ENCODE assay signal across 19 mouse cellular contexts in the genomic region with DNA sequence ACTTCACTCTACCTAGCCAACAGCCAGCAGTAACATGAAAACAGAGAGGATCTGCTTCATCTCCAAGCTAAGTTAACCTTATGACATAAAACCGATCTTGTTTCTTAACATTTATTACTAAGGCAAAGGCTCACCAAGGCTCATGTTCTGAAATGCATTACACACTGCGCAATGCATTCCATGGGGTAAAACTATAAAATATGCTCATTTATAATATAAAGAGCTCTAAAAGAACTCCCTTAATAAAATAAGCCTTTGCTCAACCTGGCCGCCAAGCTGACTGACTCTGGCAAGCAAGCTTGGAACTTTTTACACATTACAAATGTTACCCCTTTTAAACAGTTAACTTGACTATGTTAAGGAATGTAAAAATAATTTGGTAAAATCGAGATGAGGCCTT.
DNase-seq lines count a peak whose midpoint lies in the region; ATAC-seq and TF ChIP-seq lines count a peak whose summit lies in the region.
"Had no signal": no experiment of that assay in that cellular context is flagged by ENCODE, and none has a peak within 500 bp of the region (broad histone marks: within the 10 kb centered on the region; RNA-seq: fewer than 3 reads in every experiment).

No protein-coding gene starts in this region.

- no peak overlapping the region for H3K9ac ChIP-seq in limb, embryonic 12.5 days (replicated peaks)
- no peak overlapping the region for H3K9ac ChIP-seq in embryonic facial prominence, embryonic 14.5 days (ENCODE audit: low read depth, low read length)
- no peak overlapping the region for H3K9ac ChIP-seq in embryonic facial prominence, embryonic 15.5 days
- no peak overlapping the region for H3K9ac ChIP-seq in limb, embryonic 14.5 days (ENCODE audit: low read depth, low read length, severe bottlenecking)
- H3K9ac ChIP-seq: forebrain, embryonic 13.5 days; forebrain, embryonic 15.5 days; forebrain, postnatal 0 days had no signal

- no peak overlapping the region for H3K4me3 ChIP-seq in limb, embryonic 12.5 days (replicated peaks)
- H3K4me3 ChIP-seq in limb, embryonic 10.5 days: no peak overlapping the region
- H3K4me3 ChIP-seq in embryonic facial prominence, embryonic 14.5 days (ENCODE audit: low read depth, low read length): no peak overlapping the region
- no peak overlapping the region for H3K4me3 ChIP-seq in embryonic facial prominence, embryonic 15.5 days (replicated peaks)
- H3K4me3 ChIP-seq in limb, embryonic 14.5 days (replicated peaks; ENCODE audit: low read length): no peak overlapping the region
- H3K4me3 ChIP-seq: forebrain, embryonic 13.5 days; forebrain, embryonic 15.5 days had no signal

- no peak for DNase-seq in limb, embryonic 10.5 days (ENCODE audit: low spot score)
- peak; percentile 55 for DNase-seq in embryonic facial prominence, embryonic 14.5 days (ENCODE audit: low spot score)
- peak; percentile 71 for DNase-seq in limb, embryonic 14.5 days (ENCODE audit: low spot score)
- no peak for DNase-seq in layer of hippocampus, postnatal 36 days
- DNase-seq in testis, postnatal 10 days (ENCODE audit: low spot score): no peak
- no peak for DNase-seq in thymus, postnatal 0 days (ENCODE audit: low spot score)
- DNase-seq: adrenal gland, adult 2 months; adrenal gland, postnatal 10 days; adrenal gland, postnatal 25 days; cerebellum, adult 11-12 months; cerebellum, adult 2 months; cerebellum, adult 9-10 months; cerebellum, postnatal 10 days; cerebellum, postnatal 25 days; forebrain, postnatal 0 days had no signal

- no peak overlapping the region for H3K4me2 ChIP-seq in limb, embryonic 12.5 days
- H3K4me2 ChIP-seq in embryonic facial prominence, embryonic 14.5 days (ENCODE audit: low read depth, low read length): no peak overlapping the region
- H3K4me2 ChIP-seq in embryonic facial prominence, embryonic 15.5 days (replicated peaks): no peak overlapping the region
- H3K4me2 ChIP-seq in limb, embryonic 14.5 days (replicated peaks; ENCODE audit: low read depth, low read length, severe bottlenecking): no peak overlapping the region
- H3K4me2 ChIP-seq: forebrain, embryonic 13.5 days; forebrain, embryonic 15.5 days had no signal

- no peak for TF ChIP-seq POLR2A in limb, embryonic 14.5 days (IDR thresholded peaks at IDR 0.05; ENCODE audit: borderline replicate concordance, extremely low read depth, insufficient read depth, insufficient read length)

- H3K27ac ChIP-seq in limb, embryonic 12.5 days: peak overlapping the region; percentile 85
- no peak overlapping the region for H3K27ac ChIP-seq in limb, embryonic 10.5 days
- H3K27ac ChIP-seq in embryonic facial prominence, embryonic 14.5 days (replicated peaks; ENCODE audit: low read depth, low read length): no peak overlapping the region; the same call in 1 of the 2 replicates
- H3K27ac ChIP-seq in embryonic facial prominence, embryonic 15.5 days (replicated peaks): peak overlapping the region; percentile 55
- H3K27ac ChIP-seq in limb, embryonic 14.5 days (replicated peaks; ENCODE audit: low read depth, low read length): peak overlapping the region; percentile 78
- H3K27ac ChIP-seq: forebrain, embryonic 13.5 days; forebrain, embryonic 15.5 days had no signal

- H3K9me3 ChIP-seq in limb, embryonic 12.5 days: no peaks in the 10 kb centered on the region
- H3K9me3 ChIP-seq in limb, embryonic 10.5 days (replicated peaks): no peaks in the 10 kb centered on the region
- H3K9me3 ChIP-seq in embryonic facial prominence, embryonic 14.5 days (ENCODE audit: control insufficient read depth, low read length): no peaks in the 10 kb centered on the region
- H3K9me3 ChIP-seq in embryonic facial prominence, embryonic 15.5 days (replicated peaks): no peaks in the 10 kb centered on the region
- H3K9me3 ChIP-seq in limb, embryonic 14.5 days (ENCODE audit: control insufficient read depth, low read length): no peaks in the 10 kb centered on the region
- H3K9me3 ChIP-seq: forebrain, embryonic 13.5 days; forebrain, embryonic 15.5 days had no signal

- ATAC-seq in limb, embryonic 12.5 days (ENCODE audit: insufficient number of reproducible peaks, insufficient read depth, low FRiP score, low TSS enrichment, low read depth): no peak
- no peak for ATAC-seq in embryonic facial prominence, embryonic 14.5 days (ENCODE audit: low read depth)
- ATAC-seq in embryonic facial prominence, embryonic 15.5 days (ENCODE audit: insufficient number of reproducible peaks, low FRiP score, low TSS enrichment, low read depth): no peak
- peak; percentile 51 for ATAC-seq in limb, embryonic 14.5 days (ENCODE audit: low FRiP score, low read depth)
- ATAC-seq: forebrain, embryonic 13.5 days; forebrain, embryonic 15.5 days; forebrain, postnatal 0 days had no signal

- 59% methylated on average over 4 of the region's 4 CpGs for WGBS in limb, embryonic 12.5 days
- WGBS in limb, embryonic 10.5 days: 88% methylated on average over 4 of the region's 4 CpGs
- 50% methylated on average over 4 of the region's 4 CpGs for WGBS in embryonic facial prominence, embryonic 14.5 days
- 48% methylated on average over 4 of the region's 4 CpGs for WGBS in embryonic facial prominence, embryonic 15.5 days
- WGBS in limb, embryonic 14.5 days: 24% methylated on average over 4 of the region's 4 CpGs

- peaks cover 78% of the 10 kb centered on the region for H3K4me1 ChIP-seq in limb, embryonic 12.5 days (replicated peaks)
- peaks cover 50% of the 10 kb centered on the region for H3K4me1 ChIP-seq in limb, embryonic 10.5 days
- peaks cover 15% of the 10 kb centered on the region for H3K4me1 ChIP-seq in embryonic facial prominence, embryonic 14.5 days (ENCODE audit: control insufficient read depth, insufficient read depth, low read length)
- H3K4me1 ChIP-seq in embryonic facial prominence, embryonic 15.5 days: peaks cover 26% of the 10 kb centered on the region
- H3K4me1 ChIP-seq in limb, embryonic 14.5 days (ENCODE audit: control insufficient read depth, insufficient read depth, low read length): peaks cover 73% of the 10 kb centered on the region

- no peaks in the 10 kb centered on the region for H3K27me3 ChIP-seq in limb, embryonic 12.5 days
- no peaks in the 10 kb centered on the region for H3K27me3 ChIP-seq in limb, embryonic 10.5 days (ENCODE audit: low read depth, poor library complexity, severe bottlenecking)
- no peaks in the 10 kb centered on the region for H3K27me3 ChIP-seq in embryonic facial prominence, embryonic 14.5 days (replicated peaks; ENCODE audit: control insufficient read depth, insufficient read depth, low read length)
- no peaks in the 10 kb centered on the region for H3K27me3 ChIP-seq in embryonic facial prominence, embryonic 15.5 days
- no peaks in the 10 kb centered on the region for H3K27me3 ChIP-seq in limb, embryonic 14.5 days (ENCODE audit: control insufficient read depth, insufficient read depth, low read length)
- H3K27me3 ChIP-seq: forebrain, embryonic 13.5 days; forebrain, embryonic 15.5 days had no signal

- peaks cover 6% of the 10 kb centered on the region; the same call in 1 of the 2 replicates for H3K36me3 ChIP-seq in limb, embryonic 12.5 days
- peaks cover 19% of the 10 kb centered on the region for H3K36me3 ChIP-seq in limb, embryonic 10.5 days
- no peaks in the 10 kb centered on the region for H3K36me3 ChIP-seq in embryonic facial prominence, embryonic 14.5 days (ENCODE audit: control insufficient read depth, insufficient read depth, low read length)
- H3K36me3 ChIP-seq in embryonic facial prominence, embryonic 15.5 days: no peaks in the 10 kb centered on the region; the same call in 1 of the 2 replicates
- peaks cover 11% of the 10 kb centered on the region for H3K36me3 ChIP-seq in limb, embryonic 14.5 days (ENCODE audit: control insufficient read depth, insufficient read depth, low read length)
- H3K36me3 ChIP-seq: forebrain, embryonic 15.5 days had no signal

Comparison
In these comparisons a context has a peak if more than half of its experiments do, and no peak if none do; other contexts are left out.
1. H3K27ac ChIP-seq: peak in limb, embryonic 12.5 days (single experiment), embryonic facial prominence, embryonic 15.5 days (single experiment) and limb, embryonic 14.5 days (single experiment); none in limb, embryonic 10.5 days (single experiment) and embryonic facial prominence, embryonic 14.5 days (single experiment).
2. DNase-seq: peak in embryonic facial prominence, embryonic 14.5 days (single experiment) and limb, embryonic 14.5 days (single experiment); none in limb, embryonic 10.5 days (single experiment), layer of hippocampus, postnatal 36 days (0 of 2), testis, postnatal 10 days (single experiment) and thymus, postnatal 0 days (single experiment).